Mouse (Mus musculus) intestine, embryonic 15.5 days (tissue): ENCODE results near the gene Gm20916. TPM values are rescaled to one million over a fixed set of nuclear protein-coding genes. Genes with fewer than 3 reads are reported as not detected.
"Not testable (repeated sequence)": the region's sequence is repeated elsewhere in the genome, so short reads cannot be mapped to it uniquely, and the experiment has no call there.

Source experiments
- ATAC-seq: fragments of 200-750 bp; cut with Nextera tagmentation; 2 replicates; pipeline ENCODE4 v1.8.0; 2017; ENCODE audit warnings: moderate TSS enrichment, moderate library complexity
- H3K27ac ChIP-seq: fragments of 300-500 bp; sonication (generic); 2 replicates; pipeline ENCODE4 v1.5.1; 2015; ENCODE audit warnings: mild to moderate bottlenecking, inconsistent platforms
- H3K27me3 ChIP-seq: fragments of 300-500 bp; sonication (generic); replicated peaks from 2 replicates; pipeline ENCODE4 v1.6.1; 2015; ENCODE audit warnings: inconsistent platforms
- H3K36me3 ChIP-seq: fragments of 300-500 bp; sonication (generic); 2 replicates; pipeline ENCODE4 v1.6.1; 2015; ENCODE audit warnings: inconsistent platforms
- H3K4me1 ChIP-seq: fragments of 300-500 bp; sonication (generic); replicated peaks from 2 replicates; pipeline ENCODE4 v1.6.1; 2015; ENCODE audit warnings: inconsistent platforms
- H3K4me2 ChIP-seq: fragments of 300-500 bp; sonication (generic); replicated peaks from 2 replicates; pipeline ENCODE4 v1.6.1; 2015; ENCODE audit warnings: mild to moderate bottlenecking, inconsistent platforms
- H3K4me3 ChIP-seq: fragments of 300-500 bp; sonication (generic); replicated peaks from 2 replicates; pipeline ENCODE4 v1.5.1; 2015; ENCODE audit warnings: inconsistent platforms
- H3K9ac ChIP-seq: fragments of 300-500 bp; sonication (generic); 2 replicates; pipeline ENCODE4 v1.6.1; 2015; ENCODE audit warnings: inconsistent platforms
- H3K9me3 ChIP-seq: fragments of 300-500 bp; sonication (generic); 2 replicates; pipeline ENCODE4 v1.6.1; 2016; ENCODE audit warnings: inconsistent platforms
- WGBS: fragments of 180-500 bp; shearing (Covaris S2); methylation state at CpG from one replicate; pipeline ENCODE4 v1.1.7; 2015; 5-methylcytosine and 5-hydroxymethylcytosine counted together
- polyA plus RNA-seq: library from polyadenylated mRNA; unstranded; fragments of >200 nt; fragmentation: Nextera tagmentation; extraction: Ambion mirVana; gene quantifications from 2 replicates; pipeline ENCODE4 v1.2.1, GENCODE M21; 2015

The Gm20916 gene
- not detected in 2 replicates for polyA plus RNA-seq

GRCm38 (mm10) chrY:79319265-79319664 lies at the start of gene Gm20916:
TSS of gene Gm20916 (plus strand) at chrY:79319565.
- ATAC-seq, H3K4me2 ChIP-seq, H3K9ac ChIP-seq, H3K4me1 ChIP-seq, H3K4me3 ChIP-seq, H3K36me3 ChIP-seq, H3K27ac ChIP-seq, H3K9me3 ChIP-seq, H3K27me3 ChIP-seq: not testable (repeated sequence)
- no CpG with 5 or more reads among the region's 6 CpGs for WGBS

Other genes with a start within 250 kb of the Gm20916 start
- gene Gm20917, start 168.4 kb upstream of the Gm20916 start, polyA plus RNA-seq, result not detected in 2 replicates